Mouse (Mus musculus): ENCODE results near the gene 2310057N15Rik. TPM values are rescaled to one million over a fixed set of nuclear protein-coding genes. Genes with fewer than 3 reads are reported as not detected.
"Not testable (repeated sequence)": the region's sequence is repeated elsewhere in the genome, so short reads cannot be mapped to it uniquely, and the experiment has no call there.

The 2310057N15Rik gene
- total RNA-seq (2014; rRNA removed) (not detected in 2 replicates), polyA plus RNA-seq (2015; fragmentation: Nextera tagmentation; extraction: Ambion mirVana) (not detected in 2 replicates)

DNA sequence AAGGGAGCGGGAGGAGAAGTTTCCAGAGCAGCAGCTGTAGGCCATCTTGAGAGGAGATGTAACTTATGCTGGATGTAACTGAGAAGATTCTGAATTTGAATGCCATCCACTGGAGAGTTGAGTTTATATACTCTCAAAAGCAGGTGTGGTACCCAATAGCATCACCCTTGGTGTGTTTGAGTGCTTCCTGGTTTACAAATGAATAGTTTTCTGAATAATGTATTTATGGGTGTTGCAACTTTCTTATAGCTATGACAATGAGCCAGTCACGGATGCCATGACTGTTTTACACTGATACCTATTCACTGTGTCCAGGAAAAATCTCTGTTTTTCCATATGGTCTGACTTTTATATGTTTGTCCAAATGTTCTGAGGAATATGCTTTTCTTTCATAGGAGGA, at the start of gene 2310057N15Rik:
Gene 2310057N15Rik (minus strand): TSS at position 101 of the 400 bp plus-strand sequence.
- no peak within 1 kb of the TSS for H3K4me2 ChIP-seq (ENCODE audit: low read depth, low read length, poor library complexity, severe bottlenecking)
- H3K36me3 ChIP-seq (ENCODE audit: insufficient read depth, low read length), result no peaks in the 10 kb centered on the region
- TF ChIP-seq CTCF (IDR thresholded peaks at IDR 0.05), result no peak
- 87% methylated on average over 2 of the region's 2 CpGs for WGBS
- no peak for DNase-seq (ENCODE audit: low spot score)
- no peak for ATAC-seq (ENCODE audit: low FRiP score)
- no peaks in the 10 kb centered on the region for H3K4me1 ChIP-seq (ENCODE audit: insufficient read depth, low read length)
- H3K9me3 ChIP-seq (ENCODE audit: low read length), result no peaks in the 10 kb centered on the region
- H3K4me3 ChIP-seq (ENCODE audit: low read depth, low read length), result no peak within 1 kb of the TSS
- H3K27ac ChIP-seq (ENCODE audit: low read depth, low read length), result no peak within 1 kb of the TSS
- H3K9ac ChIP-seq (replicated peaks; ENCODE audit: low read length, poor library complexity, severe bottlenecking), result no peak within 1 kb of the TSS
- H3K27me3 ChIP-seq (ENCODE audit: insufficient read depth, low read length), result no peaks in the 10 kb centered on the region

DNA sequence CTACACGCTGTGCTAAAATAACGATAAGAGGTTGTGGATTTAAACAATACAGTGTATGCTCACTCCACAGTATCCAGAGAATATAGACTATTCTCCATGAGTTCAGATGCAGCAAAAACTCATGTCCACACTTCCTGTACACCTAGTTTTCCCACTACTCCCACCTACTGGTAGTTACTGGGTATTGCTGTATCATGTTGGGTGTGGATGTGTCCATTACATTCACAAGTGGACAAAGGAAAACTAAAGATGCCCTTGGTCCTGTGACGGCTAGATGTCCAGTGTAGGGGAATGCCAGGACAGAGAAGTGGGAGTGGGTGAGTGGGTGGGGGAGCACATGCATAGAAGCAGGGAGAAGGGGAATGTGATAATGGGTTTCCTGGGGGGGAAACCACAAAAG, 49.7 kb upstream of the 2310057N15Rik start:
- no peak for ATAC-seq (ENCODE audit: low FRiP score)
- peak; percentile 16 for DNase-seq (ENCODE audit: low spot score)

DNA sequence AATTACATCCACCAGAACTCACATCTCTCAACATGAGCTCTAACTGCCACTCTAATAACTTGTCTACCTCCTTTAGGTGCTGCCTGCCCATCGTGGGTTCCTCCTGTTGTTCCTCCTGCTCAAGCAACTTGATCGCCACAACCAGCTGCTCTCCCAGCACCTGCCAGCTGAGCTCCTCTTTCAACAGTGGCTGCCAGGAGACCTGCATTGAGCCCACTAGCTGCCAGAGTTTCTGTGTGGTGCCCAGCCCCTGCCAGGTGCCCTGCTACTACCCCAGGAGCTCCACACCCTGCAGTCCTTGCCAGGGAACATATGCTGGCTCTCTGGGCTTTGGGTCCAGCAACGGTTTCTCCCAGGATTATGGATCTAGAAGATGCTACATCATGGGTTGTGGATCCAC, 46.1 kb upstream of the 2310057N15Rik start, which contains the start of gene Krtap15:
Gene Krtap15 (plus strand): TSS at position 150 of the 400 bp plus-strand sequence.
- WGBS, result 82% methylated on average over 3 of the region's 3 CpGs
- no peaks in the 10 kb centered on the region for H3K36me3 ChIP-seq (ENCODE audit: insufficient read depth, low read length)

More for the DNA sequence above, 49.7 kb upstream of the 2310057N15Rik start:
- no peaks in the 10 kb centered on the region for H3K36me3 ChIP-seq (ENCODE audit: insufficient read depth, low read length)
- no peak overlapping the region for H3K4me2 ChIP-seq (ENCODE audit: low read depth, low read length, poor library complexity, severe bottlenecking)
- H3K9me3 ChIP-seq (ENCODE audit: low read length), result no peaks in the 10 kb centered on the region
- H3K4me1 ChIP-seq (ENCODE audit: insufficient read depth, low read length), result no peaks in the 10 kb centered on the region
- no peak overlapping the region for H3K9ac ChIP-seq (replicated peaks; ENCODE audit: low read length, poor library complexity, severe bottlenecking)
- H3K27ac ChIP-seq (ENCODE audit: low read depth, low read length), result no peak overlapping the region
- TF ChIP-seq CTCF (IDR thresholded peaks at IDR 0.05), result peak; percentile 64
- 80% methylated on average over 3 of the region's 3 CpGs for WGBS
- H3K27me3 ChIP-seq (ENCODE audit: insufficient read depth, low read length), result no peaks in the 10 kb centered on the region
- H3K4me3 ChIP-seq (ENCODE audit: low read depth, low read length), result no peak overlapping the region

DNA sequence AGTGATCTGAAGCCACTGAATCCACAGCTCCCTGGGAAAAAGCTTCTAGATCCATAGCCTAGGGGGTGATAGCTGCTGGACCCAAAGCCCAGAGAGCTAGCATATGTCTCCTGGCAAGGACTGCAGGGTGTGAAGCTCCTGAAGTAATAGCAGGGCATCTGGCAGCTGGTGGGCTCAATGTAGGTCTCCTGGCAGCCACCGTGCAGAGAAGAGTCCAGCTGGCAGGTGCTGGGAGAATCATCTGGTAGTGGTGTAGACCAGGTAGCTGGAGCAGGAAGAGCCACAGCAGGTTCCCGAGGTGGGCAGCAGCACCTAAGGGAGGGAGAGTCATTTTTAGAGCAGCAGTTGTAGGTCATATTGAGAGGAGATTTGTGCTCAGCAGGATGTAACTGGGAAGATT, 37.8 kb upstream of the 2310057N15Rik start, which contains the start of gene Gm20741:
Gene Gm20741 (minus strand): TSS at position 394 of the 400 bp plus-strand sequence.
- no peaks in the 10 kb centered on the region for H3K4me1 ChIP-seq (ENCODE audit: insufficient read depth, low read length)
- no peak within 1 kb of the TSS for H3K4me3 ChIP-seq (ENCODE audit: low read depth, low read length)
- no peak within 1 kb of the TSS for H3K4me2 ChIP-seq (ENCODE audit: low read depth, low read length, poor library complexity, severe bottlenecking)
- DNase-seq (ENCODE audit: low spot score) (peak; percentile 8), ATAC-seq (ENCODE audit: low FRiP score) (no peak)
- 89% methylated on average over 2 of the region's 2 CpGs for WGBS
- no peaks in the 10 kb centered on the region for H3K36me3 ChIP-seq (ENCODE audit: insufficient read depth, low read length)
- H3K27me3 ChIP-seq (ENCODE audit: insufficient read depth, low read length), result no peaks in the 10 kb centered on the region
- H3K9ac ChIP-seq (replicated peaks; ENCODE audit: low read length, poor library complexity, severe bottlenecking), result no peak within 1 kb of the TSS
- no peak for TF ChIP-seq CTCF (IDR thresholded peaks at IDR 0.05)
- H3K9me3 ChIP-seq (ENCODE audit: low read length), result no peaks in the 10 kb centered on the region
- H3K27ac ChIP-seq (ENCODE audit: low read depth, low read length), result no peak within 1 kb of the TSS

More for the DNA sequence above, 46.1 kb upstream of the 2310057N15Rik start, which contains the start of gene Krtap15:
- Histone ChIP-seq H3K27me3 (ENCODE audit: insufficient read depth, low read length) (no peaks in the 10 kb centered on the region), H3K4me2 (ENCODE audit: low read depth, low read length, poor library complexity, severe bottlenecking) (no peak within 1 kb of the TSS), H3K9ac (replicated peaks; ENCODE audit: low read length, poor library complexity, severe bottlenecking) (no peak within 1 kb of the TSS), H3K4me3 (ENCODE audit: low read depth, low read length) (no peak within 1 kb of the TSS), H3K9me3 (ENCODE audit: low read length) (no peaks in the 10 kb centered on the region), H3K4me1 (ENCODE audit: insufficient read depth, low read length) (no peaks in the 10 kb centered on the region), H3K27ac (ENCODE audit: low read depth, low read length) (no peak within 1 kb of the TSS)
- DNase-seq (ENCODE audit: low spot score) (no peak), ATAC-seq (ENCODE audit: low FRiP score) (no peak)
- no peak for TF ChIP-seq CTCF (IDR thresholded peaks at IDR 0.05)

DNA sequence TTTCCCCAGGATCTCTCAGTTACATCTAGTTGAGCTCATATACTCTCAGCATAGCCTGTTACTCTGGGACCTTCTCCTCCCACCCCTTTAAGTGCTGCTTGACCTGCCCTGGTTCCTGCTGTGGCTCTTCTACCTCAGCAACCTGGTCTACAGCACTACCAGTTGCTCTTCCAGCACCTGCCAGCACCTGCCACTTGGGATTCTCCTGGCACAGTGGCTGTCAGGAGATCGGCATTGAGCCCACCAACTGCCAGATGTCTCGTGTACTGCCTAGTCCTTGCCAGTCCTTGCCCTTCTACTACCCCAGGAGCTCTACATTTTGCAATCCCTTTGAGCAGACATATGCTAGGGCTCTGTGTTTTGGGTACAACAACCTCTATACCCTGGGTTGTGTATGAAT, 12.8 kb upstream of the 2310057N15Rik start:
- Histone ChIP-seq H3K9ac (replicated peaks; ENCODE audit: low read length, poor library complexity, severe bottlenecking) (no peak overlapping the region), H3K4me1 (ENCODE audit: insufficient read depth, low read length) (no peaks in the 10 kb centered on the region), H3K36me3 (ENCODE audit: insufficient read depth, low read length) (no peaks in the 10 kb centered on the region), H3K27ac (ENCODE audit: low read depth, low read length) (no peak overlapping the region), H3K27me3 (ENCODE audit: insufficient read depth, low read length) (no peaks in the 10 kb centered on the region), H3K9me3 (ENCODE audit: low read length) (no peaks in the 10 kb centered on the region), H3K4me2 (ENCODE audit: low read depth, low read length, poor library complexity, severe bottlenecking) (no peak overlapping the region), H3K4me3 (ENCODE audit: low read depth, low read length) (no peak overlapping the region)
- ATAC-seq (ENCODE audit: low FRiP score), result no peak
- DNase-seq (ENCODE audit: low spot score), result peak; percentile 3
- no peak for TF ChIP-seq CTCF (IDR thresholded peaks at IDR 0.05)
- 77% methylated on average over 2 of the region's 2 CpGs for WGBS

DNA sequence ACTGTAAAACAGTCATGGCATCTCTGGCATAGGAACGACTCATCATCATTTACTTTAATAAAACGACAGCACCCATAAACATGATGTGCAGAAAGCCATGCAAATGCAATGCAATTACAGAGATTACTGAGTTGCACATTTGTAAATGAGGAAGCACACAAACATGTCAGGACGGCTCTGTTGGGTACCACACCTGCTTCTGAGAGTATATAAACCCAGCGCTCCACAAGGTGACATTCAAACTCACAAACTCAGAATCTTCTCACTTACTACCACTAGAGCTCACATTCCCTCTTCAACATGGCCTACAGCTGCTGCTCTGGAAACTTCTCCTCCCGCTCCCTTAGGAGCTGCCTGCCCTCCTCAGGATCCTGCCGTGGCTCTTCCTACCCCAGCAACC, 3.6 kb upstream of the 2310057N15Rik start, which contains the start of gene Gm5965:
Gene Gm5965 (plus strand): TSS at position 301 of the 400 bp plus-strand sequence.
- no peaks in the 10 kb centered on the region for H3K27me3 ChIP-seq (ENCODE audit: insufficient read depth, low read length)
- H3K9me3 ChIP-seq (ENCODE audit: low read length), result no peaks in the 10 kb centered on the region
- ATAC-seq (ENCODE audit: low FRiP score), result no peak
- no peak within 1 kb of the TSS for H3K9ac ChIP-seq (replicated peaks; ENCODE audit: low read length, poor library complexity, severe bottlenecking)
- DNase-seq (ENCODE audit: low spot score), result no peak
- H3K27ac ChIP-seq (ENCODE audit: low read depth, low read length), result no peak within 1 kb of the TSS
- H3K4me2 ChIP-seq (ENCODE audit: low read depth, low read length, poor library complexity, severe bottlenecking), result no peak within 1 kb of the TSS
- TF ChIP-seq CTCF (IDR thresholded peaks at IDR 0.05), result no peak
- 92% methylated on average over 5 of the region's 6 CpGs for WGBS
- no peak within 1 kb of the TSS for H3K4me3 ChIP-seq (ENCODE audit: low read depth, low read length)
- H3K36me3 ChIP-seq (ENCODE audit: insufficient read depth, low read length), result no peaks in the 10 kb centered on the region
- no peaks in the 10 kb centered on the region for H3K4me1 ChIP-seq (ENCODE audit: insufficient read depth, low read length)

DNA sequence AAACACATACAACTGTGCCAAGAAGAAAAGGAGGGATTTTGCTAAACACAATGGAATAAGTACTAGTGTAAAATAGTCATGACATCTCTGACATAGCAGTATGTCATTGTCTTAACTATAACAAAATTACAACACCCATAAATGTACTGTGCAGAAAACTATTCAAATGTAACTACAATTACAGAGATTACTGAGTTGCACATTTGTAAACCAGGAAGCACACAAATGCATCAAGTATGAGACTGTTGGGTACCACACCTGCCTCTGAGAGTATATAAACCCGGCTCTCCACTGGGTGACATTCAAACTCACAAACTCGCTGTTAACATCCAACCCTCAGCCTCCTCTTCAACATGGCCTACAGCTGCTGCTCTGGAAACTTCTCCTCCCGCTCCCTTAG, 15.5 kb downstream of the 2310057N15Rik start, which contains the start of gene 2310034C09Rik:
Gene 2310034C09Rik (plus strand): TSS at position 301 of the 400 bp plus-strand sequence.
- 94% methylated on average over 3 of the region's 3 CpGs for WGBS
- not testable (repeated sequence) for H3K4me3 ChIP-seq (ENCODE audit: low read depth, low read length); DNase-seq (ENCODE audit: low spot score); H3K9me3 ChIP-seq (ENCODE audit: low read length); H3K4me1 ChIP-seq (ENCODE audit: insufficient read depth, low read length); H3K27me3 ChIP-seq (ENCODE audit: insufficient read depth, low read length); ATAC-seq (ENCODE audit: low FRiP score); H3K27ac ChIP-seq (ENCODE audit: low read depth, low read length); H3K9ac ChIP-seq (replicated peaks; ENCODE audit: low read length, poor library complexity, severe bottlenecking); H3K4me2 ChIP-seq (ENCODE audit: low read depth, low read length, poor library complexity, severe bottlenecking); H3K36me3 ChIP-seq (ENCODE audit: insufficient read depth, low read length)

DNA sequence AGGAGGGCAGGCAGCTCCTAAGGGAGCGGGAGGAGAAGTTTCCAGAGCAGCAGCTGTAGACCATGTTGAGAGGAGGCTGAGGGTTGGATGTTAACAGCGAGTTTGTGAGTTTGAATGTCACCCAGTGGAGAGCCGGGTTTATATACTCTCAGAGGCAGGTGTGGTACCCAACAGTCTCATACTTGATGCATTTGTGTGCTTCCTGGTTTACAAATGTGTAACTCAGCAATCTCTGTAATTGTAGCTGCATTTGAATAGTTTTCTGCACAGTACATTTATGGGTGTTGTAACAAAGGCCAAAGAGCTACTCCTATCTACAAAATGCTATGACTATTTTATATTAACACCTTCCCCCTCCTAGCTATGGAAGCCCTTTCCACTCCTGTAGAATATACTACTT, 22.5 kb downstream of the 2310057N15Rik start, which contains the start of gene Krtap13:
Gene Krtap13 (minus strand): TSS at position 101 of the 400 bp plus-strand sequence.
- not testable (repeated sequence) for H3K4me2 ChIP-seq (ENCODE audit: low read depth, low read length, poor library complexity, severe bottlenecking); H3K9ac ChIP-seq (replicated peaks; ENCODE audit: low read length, poor library complexity, severe bottlenecking); ATAC-seq (ENCODE audit: low FRiP score); H3K4me3 ChIP-seq (ENCODE audit: low read depth, low read length); H3K27me3 ChIP-seq (ENCODE audit: insufficient read depth, low read length); DNase-seq (ENCODE audit: low spot score); H3K4me1 ChIP-seq (ENCODE audit: insufficient read depth, low read length); H3K27ac ChIP-seq (ENCODE audit: low read depth, low read length); H3K9me3 ChIP-seq (ENCODE audit: low read length); H3K36me3 ChIP-seq (ENCODE audit: insufficient read depth, low read length)
- WGBS, result 91% methylated on average over 3 of the region's 3 CpGs

Data from midbrain, postnatal 0 days (tissue).